Mouse (Mus musculus): ENCODE measurements at regions not wholly inside any gene's neighbourhood (a gene's known extent, or its start where the extent isn't known, plus 50 kb on each side); places are given as distances from the start of the nearest gene placed in this dataset.

DNA sequence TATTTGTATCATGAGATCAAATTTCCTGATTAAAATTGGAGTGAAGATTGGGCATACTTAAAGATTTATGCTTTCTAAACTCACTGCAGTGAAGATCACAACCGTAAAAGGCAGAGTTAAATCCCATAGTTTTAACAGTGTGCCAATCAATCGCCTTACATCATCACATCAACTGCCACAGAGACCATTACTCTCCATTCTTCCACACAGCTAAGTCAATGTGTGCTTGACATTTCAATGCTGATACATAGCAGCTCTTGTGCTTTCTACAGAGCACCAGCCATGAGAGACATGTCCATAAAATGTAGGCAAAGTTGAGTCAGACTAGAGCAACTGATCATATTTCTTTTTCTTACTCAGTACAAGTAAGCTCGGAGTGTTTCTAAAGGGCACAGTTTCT is 530.9 kb upstream of the Gje1 start:
- H3K27ac ChIP-seq (ENCODE audit: control insufficient read depth, low read depth, low read length) = no peak overlapping the region

DNA sequence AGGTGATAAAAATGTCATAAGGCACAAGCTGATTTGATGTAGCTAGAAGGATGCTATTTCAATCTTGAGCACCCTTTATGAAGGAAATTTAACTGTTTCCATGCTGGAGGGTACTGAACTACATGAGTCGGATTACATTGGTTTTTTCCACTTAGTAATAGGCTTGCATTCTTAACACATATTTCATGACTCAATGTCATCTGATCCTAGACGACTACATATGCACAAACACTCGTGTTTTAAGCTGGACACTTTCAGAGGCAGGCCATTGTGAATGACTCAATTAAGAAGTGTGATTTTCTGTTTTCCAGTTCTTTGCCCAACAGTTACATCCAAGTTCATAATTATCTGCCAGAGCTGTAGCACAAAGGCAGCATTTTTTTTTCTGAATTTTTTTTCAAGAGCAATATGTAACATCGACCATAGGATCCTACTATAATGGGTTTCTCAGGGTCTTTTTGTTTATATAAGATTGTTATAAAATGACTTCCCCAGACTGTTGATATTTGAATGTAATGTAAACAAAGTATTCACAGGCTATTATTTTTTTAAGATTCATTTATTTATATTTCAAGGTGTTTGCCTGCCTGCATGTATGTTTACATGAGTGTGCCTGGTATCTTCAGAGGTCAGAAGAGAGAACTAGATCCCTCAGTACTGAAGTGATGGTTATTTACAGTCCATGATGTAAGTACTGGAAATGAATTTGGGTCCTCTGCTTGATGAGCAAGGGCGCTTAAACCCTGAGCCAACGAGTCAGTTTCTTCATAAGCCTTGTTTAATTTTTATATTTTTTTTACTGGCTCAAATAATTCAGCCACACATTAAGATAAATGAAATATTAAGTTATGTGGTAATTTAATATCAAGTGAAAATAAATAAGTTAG is 526.6 kb upstream of the Gje1 start:
- Histone ChIP-seq H3K4me3 (ENCODE audit: control insufficient read depth in 1 of 2, insufficient read depth in 1 of 2, low read depth in 2 of 2, low read length in 2 of 2) (no peak overlapping the region), H3K9ac (ENCODE audit: control insufficient read depth, low read depth, low read length, poor library complexity, severe bottlenecking) (no peak overlapping the region), H3K79me2 (ENCODE audit: control insufficient read depth, insufficient read depth, low read length, poor library complexity) (no peaks in the 10 kb centered on the region), H3K27ac (ENCODE audit: control insufficient read depth, low read depth, low read length) (no peak overlapping the region), H3K4me1 (ENCODE audit: control insufficient read depth in 1 of 2, insufficient read depth in 2 of 2, low read length in 2 of 2) (no peaks in the 10 kb centered on the region), H3K36me3 (ENCODE audit: control insufficient read depth in 1 of 2, insufficient read depth in 2 of 2, low read length in 2 of 2) (no peaks in the 10 kb centered on the region), H3K27me3 (ENCODE audit: control insufficient read depth in 1 of 2, insufficient read depth in 2 of 2, low read length in 2 of 2) (no peaks in the 10 kb centered on the region), H3K9me3 (replicated peaks; ENCODE audit: insufficient read depth, low read length) (no peaks in the 10 kb centered on the region)
- TF ChIP-seq CTCF (IDR thresholded peaks at IDR 0.05 in 2 of 3, conservative IDR thresholded peaks at IDR 0.05 in 1 of 3; ENCODE audit: control insufficient read depth in 1 of 3, insufficient read depth in 1 of 3, low read depth in 2 of 3, low read length in 3 of 3, poor library complexity in 1 of 3, severe bottlenecking in 1 of 3) (no peak), SIN3A (IDR thresholded peaks at IDR 0.05; ENCODE audit: low read length) (no peak), TAL1 (IDR thresholded peaks at IDR 0.05; ENCODE audit: low read length) (no peak), ZC3H11A (IDR thresholded peaks at IDR 0.05; ENCODE audit: low read depth, low read length) (no peak), KAT2A (conservative IDR thresholded peaks at IDR 0.05; ENCODE audit: low read depth, low read length) (no peak), GABPA (IDR thresholded peaks at IDR 0.05; ENCODE audit: low read depth, low read length) (no peak), MYB (IDR thresholded peaks at IDR 0.05; ENCODE audit: low read depth, low read length) (no peak), POLR2AphosphoS2 (IDR thresholded peaks at IDR 0.05; ENCODE audit: low read length) (no peak), MXI1 (IDR thresholded peaks at IDR 0.05; ENCODE audit: low read depth, low read length) (no peak), ZMIZ1 (IDR thresholded peaks at IDR 0.05; ENCODE audit: low read depth, low read length) (no peak), RCOR1 (IDR thresholded peaks at IDR 0.05; ENCODE audit: low read depth, low read length) (no peak), EP300 (IDR thresholded peaks at IDR 0.05; ENCODE audit: low read depth in 1 of 2, low read length in 2 of 2) (no peak), NRF1 (IDR thresholded peaks at IDR 0.05; ENCODE audit: insufficient read depth, low read depth, low read length, poor library complexity, severe bottlenecking) (no peak), NELFE (IDR thresholded peaks at IDR 0.05; ENCODE audit: low read depth, low read length) (no peak), TBP (IDR thresholded peaks at IDR 0.05; ENCODE audit: low read depth, low read length) (no peak), MAX (IDR thresholded peaks at IDR 0.05; ENCODE audit: low read length) (no peak), SMC3 (IDR thresholded peaks at IDR 0.05; ENCODE audit: low read depth, low read length) (no peak)
- no peak for DNase-seq (ENCODE audit: low read depth, low spot score)

More for the DNA sequence above, 530.9 kb upstream of the Gje1 start:
- TF ChIP-seq UBTF (IDR thresholded peaks at IDR 0.05; ENCODE audit: borderline replicate concordance, insufficient read depth, low read depth, low read length) (no peak), ZMIZ1 (IDR thresholded peaks at IDR 0.05; ENCODE audit: low read depth, low read length) (no peak), NRF1 (IDR thresholded peaks at IDR 0.05; ENCODE audit: insufficient read depth, low read depth, low read length, poor library complexity, severe bottlenecking) (no peak), CHD2 (IDR thresholded peaks at IDR 0.05; ENCODE audit: low read length) (no peak), TAL1 (IDR thresholded peaks at IDR 0.05; ENCODE audit: low read length) (no peak), GABPA (IDR thresholded peaks at IDR 0.05; ENCODE audit: low read depth, low read length) (no peak), USF1 (IDR thresholded peaks at IDR 0.05; ENCODE audit: low read depth, low read length) (no peak), POLR2AphosphoS2 (IDR thresholded peaks at IDR 0.05; ENCODE audit: low read length) (no peak), JUND (IDR thresholded peaks at IDR 0.05; ENCODE audit: low read depth, low read length) (no peak), E2F4 (IDR thresholded peaks at IDR 0.05; ENCODE audit: borderline replicate concordance, low read depth, low read length) (no peak), MAZ (IDR thresholded peaks at IDR 0.05; ENCODE audit: low read depth, low read length) (no peak), ELF1 (IDR thresholded peaks at IDR 0.05; ENCODE audit: low read depth, low read length) (no peak), TCF12 (IDR thresholded peaks at IDR 0.05; ENCODE audit: low read depth, low read length) (no peak), BHLHE40 (IDR thresholded peaks at IDR 0.05; ENCODE audit: borderline replicate concordance, low read depth, low read length) (no peak), RAD21 (IDR thresholded peaks at IDR 0.05; ENCODE audit: low read depth, low read length) (no peak)
- no peaks in the 10 kb centered on the region for H3K9me3 ChIP-seq (replicated peaks; ENCODE audit: insufficient read depth, low read length)
- H3K4me3 ChIP-seq (ENCODE audit: control insufficient read depth in 1 of 2, insufficient read depth in 1 of 2, low read depth in 2 of 2, low read length in 2 of 2) = no peak overlapping the region
- H3K9ac ChIP-seq (ENCODE audit: control insufficient read depth, low read depth, low read length, poor library complexity, severe bottlenecking) = no peak overlapping the region
- no peaks in the 10 kb centered on the region for H3K79me2 ChIP-seq (ENCODE audit: control insufficient read depth, insufficient read depth, low read length, poor library complexity)
- no peaks in the 10 kb centered on the region for H3K27me3 ChIP-seq (ENCODE audit: control insufficient read depth in 1 of 2, insufficient read depth in 2 of 2, low read length in 2 of 2)
- no peaks in the 10 kb centered on the region for H3K4me1 ChIP-seq (ENCODE audit: control insufficient read depth in 1 of 2, insufficient read depth in 2 of 2, low read length in 2 of 2)
- no peaks in the 10 kb centered on the region for H3K36me3 ChIP-seq (ENCODE audit: control insufficient read depth in 1 of 2, insufficient read depth in 2 of 2, low read length in 2 of 2)
- DNase-seq (ENCODE audit: low read depth, low spot score) = no peak
